Mouse (Mus musculus): ENCODE data around the gene Coro2a.
"Not testable (repeated sequence)": the region's sequence is repeated elsewhere in the genome, so short reads cannot be mapped to it uniquely, and the experiment has no call there.

Gene Coro2a

DNA sequence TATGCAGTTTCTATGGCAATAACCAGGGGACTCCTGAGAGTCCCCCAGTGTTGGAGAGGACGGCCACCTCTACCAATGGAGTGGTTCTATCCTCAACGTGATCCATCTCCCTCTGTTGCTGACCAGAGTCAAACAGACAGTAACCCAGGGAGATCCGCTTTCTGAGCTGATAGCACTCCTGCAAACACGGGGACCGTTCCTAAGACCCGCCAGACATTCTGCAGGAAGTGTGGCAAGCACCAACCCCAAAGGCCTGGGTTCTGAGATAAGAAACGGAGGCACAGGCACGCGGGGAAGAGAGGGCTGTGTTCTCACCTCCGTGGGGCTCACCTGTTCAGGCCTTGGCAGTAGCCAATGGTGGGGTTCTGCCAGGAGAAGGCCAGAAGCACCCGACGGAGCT lies 11.6 kb upstream of the Coro2a start:
- DNase-seq (ENCODE audit: inconsistent ontology term), result no peak

DNA sequence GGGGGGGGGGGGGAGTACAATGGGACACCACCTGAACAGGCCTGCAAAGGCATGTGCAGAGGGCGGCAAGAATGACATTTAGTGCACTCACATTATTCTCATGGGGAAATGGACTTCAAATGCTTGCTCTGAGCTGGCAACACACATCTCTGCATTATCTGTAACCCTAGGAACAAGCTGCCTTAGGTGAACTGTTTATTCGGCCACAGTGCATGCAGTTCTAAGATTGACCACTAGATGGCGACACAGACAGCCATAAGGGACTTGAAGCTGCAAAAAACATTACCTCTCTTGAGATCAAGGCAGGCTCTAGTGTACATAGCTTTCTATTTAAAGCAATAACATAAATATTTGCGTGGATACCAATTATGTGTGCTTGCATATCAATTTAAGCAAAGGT lies 9.2 kb upstream of the Coro2a start:
- peak; percentile 71 for DNase-seq (ENCODE audit: inconsistent ontology term)

DNA sequence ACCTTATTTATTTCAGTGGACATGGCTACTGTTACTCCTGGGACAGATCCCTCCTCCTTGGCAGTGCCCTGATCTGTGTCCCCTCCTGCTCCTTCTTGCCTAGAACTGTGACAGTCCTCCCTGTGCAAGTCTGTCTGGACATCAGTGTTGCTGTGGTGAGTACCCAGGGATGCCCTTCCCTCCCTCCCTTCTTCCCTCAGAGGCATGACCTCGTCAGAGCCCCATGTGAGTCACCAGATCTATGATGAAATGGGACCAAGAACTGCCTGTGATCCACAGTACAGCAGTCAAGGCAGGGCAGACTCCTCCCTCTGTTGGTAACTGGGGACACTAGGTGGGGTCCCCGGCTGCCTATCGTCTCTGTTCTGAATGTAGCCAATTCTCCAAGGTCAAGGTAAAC lies 5.6 kb upstream of the Coro2a start:
- DNase-seq (ENCODE audit: inconsistent ontology term), result peak; percentile 51

DNA sequence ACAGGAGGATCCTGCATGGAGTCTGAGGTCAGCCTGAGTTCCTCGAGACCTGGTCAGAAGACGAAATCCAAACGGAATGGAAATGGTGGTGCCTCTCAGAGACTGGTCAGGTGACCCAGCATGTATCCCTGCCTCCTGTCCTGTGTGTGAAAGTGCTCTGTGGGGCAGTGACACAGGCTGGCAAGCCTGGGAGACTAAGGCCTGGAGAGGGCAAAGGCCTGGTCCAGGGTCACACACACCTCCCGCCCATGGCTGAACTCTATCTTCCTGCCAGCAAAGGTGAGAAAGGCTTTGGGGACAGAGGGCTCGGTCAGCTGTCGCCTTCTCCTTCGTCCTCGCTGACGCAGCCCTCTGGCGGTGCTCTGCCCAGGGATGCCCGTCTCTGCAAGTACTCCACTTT lies 3.4 kb upstream of the Coro2a start:
- no peak for DNase-seq (ENCODE audit: inconsistent ontology term)

DNA sequence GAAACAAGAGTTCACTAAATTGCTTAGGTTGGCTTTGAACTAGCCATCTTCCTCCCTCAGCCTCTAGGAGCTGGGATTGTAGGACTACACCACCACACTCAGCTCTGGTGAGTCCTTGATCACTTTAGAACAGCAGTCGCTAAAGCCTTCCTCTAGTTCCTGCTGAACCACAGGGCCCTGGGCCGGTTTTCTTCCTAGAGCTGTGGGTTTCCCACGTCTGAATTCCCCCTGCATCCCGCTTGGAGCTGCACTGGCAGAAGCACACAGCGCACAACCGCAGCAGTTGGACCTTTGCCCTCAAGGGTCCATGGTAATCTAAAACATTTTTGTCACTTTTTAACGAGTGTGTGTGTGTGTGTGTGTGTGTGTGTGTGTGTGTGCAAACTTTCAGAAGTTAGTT lies 702 bp upstream of the Coro2a start:
- no peak for DNase-seq (ENCODE audit: inconsistent ontology term)

DNA sequence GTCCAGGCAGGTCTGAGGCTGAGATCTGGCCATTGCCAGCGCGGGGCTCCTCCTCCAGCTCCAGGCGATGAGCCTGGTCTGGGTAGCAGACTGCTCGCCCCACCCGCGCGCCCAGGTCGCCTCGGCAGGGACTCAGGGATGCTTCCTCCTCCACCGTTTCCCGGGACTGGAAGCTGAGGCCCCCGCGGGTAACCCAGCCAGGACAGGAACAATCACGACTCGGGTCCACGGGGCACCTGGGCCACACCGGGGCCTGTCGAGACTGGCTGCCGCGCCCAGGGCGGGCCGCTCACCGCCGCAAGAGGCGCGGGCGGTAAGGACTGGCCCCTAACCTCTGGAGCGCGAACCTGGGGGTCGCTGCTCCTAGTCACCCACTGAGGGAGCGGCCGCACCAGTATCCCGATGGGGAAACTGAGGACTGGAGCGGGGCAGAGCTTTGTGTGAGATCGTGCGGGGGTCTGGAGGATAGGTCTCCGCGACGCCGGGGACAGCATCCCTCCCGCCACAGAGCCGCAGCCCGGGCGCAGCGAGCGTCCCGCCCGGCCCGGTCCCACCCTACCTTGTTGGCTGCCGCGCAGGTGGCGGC lies 651 bp downstream of the Coro2a start:
- no peak for DNase-seq (ENCODE audit: inconsistent ontology term)

DNA sequence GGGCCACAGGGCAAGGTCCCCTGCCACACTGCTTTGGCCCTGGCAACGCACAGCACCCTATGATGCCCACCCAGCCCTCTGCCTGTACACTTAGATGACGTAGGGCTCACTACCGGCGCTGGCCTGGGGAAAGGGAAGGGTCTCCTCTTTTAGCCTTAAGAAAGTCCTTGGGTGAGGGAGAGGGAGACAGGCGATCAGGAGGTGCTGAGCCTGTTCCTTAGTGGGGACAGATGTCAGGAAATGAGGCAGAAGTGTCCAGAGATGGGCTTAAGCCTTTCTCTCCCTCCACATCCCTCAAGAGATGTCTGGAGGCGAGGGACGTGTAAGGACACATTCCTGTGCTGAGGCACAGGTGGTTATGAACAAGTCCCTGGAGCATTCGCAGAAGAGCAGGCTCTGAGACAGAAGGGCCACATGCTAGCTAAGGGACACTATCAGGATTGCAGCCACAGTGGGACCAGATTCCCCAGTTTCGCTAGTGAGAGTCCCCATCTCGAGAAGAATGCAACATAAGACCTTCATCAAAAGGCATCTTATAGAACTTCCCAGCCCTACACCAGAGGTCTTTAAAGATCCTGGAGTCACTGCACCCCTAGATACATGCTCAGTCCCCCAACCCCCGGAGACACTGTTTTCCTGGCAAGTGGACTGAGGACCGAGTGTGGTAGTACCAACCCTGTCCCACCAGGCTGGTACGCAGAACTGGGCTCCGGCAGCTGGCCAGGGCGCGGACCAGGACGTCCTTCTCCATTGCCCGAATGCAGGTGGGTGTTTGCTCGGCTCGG lies 1.3 kb downstream of the Coro2a start:
- no peak for DNase-seq (ENCODE audit: inconsistent ontology term)

DNA sequence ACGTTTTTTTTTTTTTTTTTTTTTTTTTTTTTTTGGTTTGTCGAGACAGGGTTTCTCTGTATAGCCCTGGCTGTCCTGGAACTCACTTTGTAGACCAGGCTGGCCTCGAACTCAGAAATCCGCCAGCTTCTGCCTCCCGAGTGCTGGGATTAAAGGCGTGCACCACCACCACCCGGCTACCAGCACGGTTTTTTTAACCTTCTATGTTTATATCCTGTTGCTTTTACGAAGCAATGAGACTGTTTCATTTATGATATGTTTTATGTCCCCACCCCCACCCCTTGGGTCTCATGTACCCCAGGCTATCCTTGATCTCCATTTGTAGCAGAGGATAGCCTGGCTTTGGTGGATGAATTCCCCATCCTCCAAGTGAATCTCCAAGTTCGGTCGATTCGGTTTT lies 2.4 kb downstream of the Coro2a start:
- not testable (repeated sequence) for DNase-seq (ENCODE audit: inconsistent ontology term)

DNA sequence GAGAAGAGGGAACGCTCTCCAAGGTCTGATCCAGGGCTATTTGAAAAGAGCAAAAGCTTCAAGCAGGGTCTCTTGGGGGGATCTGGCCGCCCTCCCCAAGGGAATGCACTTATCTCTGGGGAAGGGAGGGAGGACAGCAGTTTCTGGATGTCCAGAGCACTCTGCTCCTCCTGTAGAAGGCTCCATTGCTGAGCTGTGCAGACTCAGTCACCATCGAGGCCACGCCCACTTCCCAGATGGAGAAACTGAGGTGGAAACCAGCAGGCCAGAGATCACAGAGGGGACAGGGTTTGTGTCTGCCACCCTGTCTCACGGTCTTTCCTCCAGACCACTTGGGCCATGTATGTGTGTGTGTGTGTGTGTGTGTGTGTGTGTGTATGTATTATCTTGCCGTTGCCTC lies 3.0 kb downstream of the Coro2a start:
- DNase-seq (ENCODE audit: inconsistent ontology term), result no peak

DNA sequence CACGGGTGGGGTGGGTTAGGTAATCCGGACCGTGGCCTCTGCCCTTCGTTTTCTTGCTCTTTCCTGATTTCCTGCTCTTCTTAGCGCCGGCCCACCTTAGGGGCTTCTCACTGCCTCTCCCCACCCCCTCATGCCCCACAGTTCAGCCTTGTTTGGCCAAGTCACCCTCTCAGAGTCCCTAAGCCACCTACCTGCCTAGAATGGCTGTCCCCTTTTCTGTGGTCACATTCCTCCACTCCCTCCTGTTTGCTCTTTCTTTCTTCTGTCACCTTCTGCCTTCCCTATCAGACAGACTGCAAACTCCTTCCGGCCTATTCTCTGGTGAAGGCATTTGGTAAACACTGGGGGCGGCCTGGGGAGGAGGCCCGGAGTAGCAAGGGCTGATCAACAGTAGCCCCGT lies 3.9 kb downstream of the Coro2a start:
- no peak for DNase-seq (ENCODE audit: inconsistent ontology term)

DNA sequence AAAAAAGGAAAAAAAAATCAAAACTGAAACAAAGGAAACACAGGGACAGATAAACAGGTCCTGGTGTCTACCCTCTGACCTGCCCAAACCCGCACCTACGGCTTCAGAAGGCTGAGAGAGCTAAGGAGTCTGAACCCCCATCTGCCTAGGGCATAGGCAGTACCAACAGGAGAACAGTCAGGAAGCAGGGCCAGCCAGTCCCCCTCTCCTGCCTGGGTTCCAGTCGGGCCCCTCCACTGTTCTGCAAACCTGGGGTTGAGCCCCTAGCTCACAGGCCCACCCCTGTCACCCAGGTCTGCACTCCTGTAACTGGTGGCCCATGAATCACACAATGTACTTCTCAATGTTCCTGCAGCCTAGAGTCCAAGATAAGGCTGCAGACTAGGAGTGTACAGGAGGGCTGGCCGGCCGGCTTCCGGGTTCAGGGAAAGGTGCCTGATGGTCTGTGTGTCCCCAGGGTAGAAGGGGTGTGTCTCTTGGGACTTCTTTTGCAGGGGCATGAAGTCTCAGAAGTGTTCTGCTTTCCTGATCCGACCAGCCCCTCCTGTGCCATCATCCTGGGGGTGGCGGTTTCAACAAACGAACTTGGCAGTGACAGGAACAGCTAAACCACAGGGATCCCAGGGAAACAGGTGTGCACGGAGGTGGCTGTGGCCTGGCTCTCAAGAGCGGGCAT lies 4.6 kb downstream of the Coro2a start:
- DNase-seq (ENCODE audit: inconsistent ontology term), result no peak

DNA sequence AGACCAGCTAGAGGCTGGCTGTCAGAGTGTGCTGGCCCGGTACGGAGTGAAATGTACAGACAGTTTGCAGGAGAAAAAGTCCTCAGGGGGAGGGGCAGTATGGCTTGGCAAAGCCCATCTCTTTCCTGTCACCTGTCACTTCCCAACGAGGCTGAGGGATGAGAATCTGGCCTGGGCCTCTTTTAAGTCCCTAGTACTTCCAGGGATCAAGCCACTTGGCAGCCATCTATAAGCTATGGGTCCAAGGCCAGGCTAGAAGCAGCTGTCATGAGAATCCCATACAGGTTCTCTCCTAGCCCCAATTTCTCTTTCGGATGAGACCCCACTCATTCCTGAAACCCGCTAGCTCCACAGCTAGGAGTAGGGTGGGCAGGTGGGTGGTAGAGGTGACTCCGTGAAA lies 5.6 kb downstream of the Coro2a start:
- no peak for DNase-seq (ENCODE audit: inconsistent ontology term)

DNA sequence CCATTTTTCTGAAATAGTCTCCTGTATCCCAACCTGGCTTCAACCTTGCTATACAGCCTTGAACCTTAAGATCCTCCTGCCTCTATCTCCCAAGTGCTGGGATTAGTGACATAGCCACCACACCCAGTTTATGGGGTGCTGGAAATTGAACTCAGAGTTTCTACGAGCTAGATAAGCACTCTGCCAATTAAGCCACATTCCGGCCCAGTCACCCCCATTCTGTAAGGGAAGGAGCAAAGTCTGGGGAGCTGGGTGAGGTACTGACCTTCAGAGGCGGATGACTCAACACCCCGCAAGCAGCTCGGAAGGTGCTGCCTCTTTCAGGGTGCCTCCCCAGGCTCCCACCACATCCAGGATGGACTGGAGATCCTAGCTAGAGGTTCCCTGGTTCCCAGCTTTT lies 7.9 kb downstream of the Coro2a start:
- DNase-seq (ENCODE audit: inconsistent ontology term), result no peak

DNA sequence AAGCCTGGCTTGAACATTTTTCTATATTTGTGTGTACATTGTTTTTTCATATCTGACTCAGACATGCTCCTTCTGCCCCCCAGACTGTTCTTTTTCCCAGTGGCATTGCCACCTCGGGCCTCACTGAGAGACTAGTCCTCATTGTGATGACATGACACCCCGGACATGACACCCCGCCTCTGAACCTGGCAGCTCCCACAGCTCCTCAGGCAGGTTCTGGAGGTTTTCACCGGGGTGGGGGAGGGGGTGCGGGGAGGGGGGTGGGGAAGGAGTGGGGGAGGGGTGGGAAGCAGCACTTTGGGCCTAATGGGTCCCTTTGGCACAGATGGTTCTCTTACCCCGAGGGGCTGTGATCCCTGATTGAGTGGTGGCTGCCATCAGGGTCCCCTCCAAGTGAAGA lies 8.5 kb downstream of the Coro2a start:
- DNase-seq (ENCODE audit: inconsistent ontology term), result no peak

DNA sequence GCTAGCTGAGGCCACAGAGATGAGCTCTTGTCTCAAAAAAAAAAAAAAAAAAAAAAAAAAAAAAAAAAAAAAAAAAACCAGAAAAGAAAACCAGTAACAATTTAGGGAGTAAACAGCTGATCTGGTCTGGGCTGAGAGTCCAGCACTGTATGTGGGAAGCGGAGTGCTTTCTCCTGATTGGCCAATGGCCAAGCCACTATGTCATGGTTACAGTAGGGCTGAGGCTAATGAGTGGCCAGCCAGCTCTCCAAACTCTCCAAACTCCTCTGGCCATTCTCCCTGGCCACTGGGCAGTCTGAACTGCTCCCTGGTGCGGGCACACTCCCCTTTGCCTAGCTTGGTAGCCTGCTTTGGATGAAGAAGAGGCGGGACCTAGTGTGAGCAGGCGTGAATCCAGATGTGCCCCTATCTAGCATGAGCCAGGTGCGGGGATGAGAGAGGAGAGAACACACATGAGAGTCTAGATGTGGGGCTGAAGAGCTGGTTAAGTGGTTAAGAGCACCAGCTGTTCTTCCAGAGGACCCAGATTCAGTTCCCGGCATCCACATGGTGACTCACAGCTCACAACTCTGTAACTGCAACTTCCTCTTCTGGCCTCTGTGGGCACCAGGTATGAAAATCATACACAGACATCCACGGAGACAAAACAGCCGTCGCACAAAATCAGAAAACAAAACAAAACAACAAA lies 10.0 kb downstream of the Coro2a start:
- peak; percentile 60 for DNase-seq (ENCODE audit: inconsistent ontology term)

DNA sequence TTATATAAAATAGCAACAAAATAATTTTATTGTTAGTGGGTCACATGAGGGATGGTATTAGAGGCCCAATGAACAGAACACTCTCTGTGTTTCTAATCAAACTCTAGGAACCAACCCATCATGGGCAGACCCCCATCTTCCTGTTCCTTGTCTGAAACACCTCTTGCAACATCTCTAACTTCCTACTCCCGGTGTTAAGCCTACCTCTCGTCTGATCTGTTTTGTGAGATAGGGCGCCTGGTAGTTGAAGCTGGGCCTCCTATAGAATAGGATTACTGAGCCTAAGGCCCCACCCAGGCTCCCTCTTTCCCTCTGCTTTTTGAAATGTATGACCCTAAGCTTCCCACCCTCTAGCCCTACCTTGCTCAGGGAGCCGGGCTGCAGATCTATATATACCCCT lies 11.2 kb downstream of the Coro2a start:
- DNase-seq (ENCODE audit: inconsistent ontology term), result no peak

DNA sequence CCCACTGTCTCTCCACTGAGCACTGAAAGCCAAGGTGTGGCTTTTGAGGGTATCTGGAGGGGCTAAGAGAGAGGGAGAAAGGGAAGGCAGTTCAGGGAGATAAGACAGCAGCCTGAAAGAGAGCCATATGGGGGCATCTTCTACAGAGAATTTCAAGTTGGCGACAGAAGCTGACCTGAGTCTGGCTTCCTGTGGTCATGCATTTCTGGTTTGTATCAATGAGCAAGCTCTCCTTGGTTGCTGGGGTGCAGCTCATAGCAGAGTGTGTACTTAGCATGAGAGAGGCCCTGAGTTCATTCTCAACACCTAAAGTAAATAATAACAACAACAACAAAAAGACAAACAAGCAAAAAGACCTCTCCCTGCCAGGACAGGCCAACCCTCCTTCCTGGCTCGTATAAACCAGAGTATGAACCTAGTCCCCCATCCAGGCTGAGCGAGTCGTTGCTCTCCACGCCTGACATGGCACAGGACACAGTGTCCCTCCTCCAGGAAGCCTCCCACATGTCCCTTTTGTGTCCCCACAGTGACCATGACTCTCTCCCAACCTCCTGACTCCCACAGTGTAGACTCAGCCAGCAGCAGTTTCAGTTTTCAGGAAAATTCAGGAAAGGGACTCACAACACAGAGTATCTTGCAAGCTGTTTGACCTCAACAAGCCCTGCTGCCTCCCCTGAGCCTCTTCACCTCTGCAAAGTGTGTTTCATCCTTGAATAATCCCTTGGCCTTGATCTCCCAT lies 11.9 kb downstream of the Coro2a start:
- no peak for DNase-seq (ENCODE audit: inconsistent ontology term)

DNA sequence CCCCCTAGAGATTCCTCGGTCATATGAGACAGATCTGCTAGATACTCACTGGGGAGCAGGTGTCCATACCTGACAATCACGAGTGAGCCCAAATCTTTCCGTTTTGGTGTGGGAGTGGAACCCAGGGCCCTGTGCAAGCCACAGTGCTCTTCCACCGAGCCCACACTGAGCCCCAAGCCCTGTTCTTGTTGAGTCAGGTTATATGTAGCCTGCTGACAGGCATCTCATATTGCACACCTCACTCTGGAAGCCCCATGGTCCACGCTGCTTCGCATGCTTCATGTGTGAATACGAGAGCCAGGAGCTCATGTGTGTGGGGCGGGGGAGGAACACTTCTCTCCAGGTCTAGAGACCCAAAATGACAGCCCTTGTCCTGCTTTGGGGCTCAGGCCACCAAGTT lies 12.9 kb downstream of the Coro2a start:
- no peak for DNase-seq (ENCODE audit: inconsistent ontology term)

DNA sequence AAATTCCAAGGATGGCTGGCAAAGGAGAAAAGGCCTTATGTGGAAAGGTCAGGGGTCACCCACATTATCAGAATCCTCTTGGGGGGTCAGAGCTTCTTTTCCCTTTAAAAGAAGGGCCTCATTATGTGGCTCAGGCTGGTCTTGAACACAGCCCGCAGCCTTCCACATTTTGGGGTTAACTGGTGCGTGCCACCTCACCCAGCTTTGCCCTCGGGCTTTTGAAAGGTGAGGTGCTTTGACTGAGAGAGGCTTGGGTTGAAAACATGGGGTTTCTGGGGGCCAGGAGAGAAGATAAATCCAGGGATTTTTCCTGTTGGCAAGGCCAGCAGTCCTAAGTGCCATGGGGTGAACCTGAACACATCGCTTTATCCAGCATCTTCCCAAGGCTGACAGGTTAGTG lies 15.5 kb downstream of the Coro2a start:
- no peak for DNase-seq (ENCODE audit: inconsistent ontology term)

DNA sequence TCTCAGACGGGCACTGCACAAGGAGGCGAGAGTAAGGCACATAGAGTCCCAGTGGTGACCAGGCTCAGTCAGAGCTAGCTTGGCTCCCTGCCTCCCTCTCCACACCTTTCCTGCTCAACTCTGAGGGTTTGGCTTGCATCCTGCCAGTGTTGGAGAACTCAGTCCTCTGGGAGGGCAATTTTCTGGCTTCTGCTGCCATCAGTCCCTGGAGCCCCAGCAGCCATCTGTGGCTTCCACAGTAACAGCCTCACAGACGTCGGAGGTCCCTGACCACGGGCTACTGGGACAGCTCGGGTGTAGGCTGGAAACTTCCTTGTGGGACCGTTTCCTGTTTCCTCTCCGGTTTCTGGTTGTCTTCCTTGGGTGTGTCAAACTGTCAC lies 16.2 kb downstream of the Coro2a start:
- no peak for DNase-seq (ENCODE audit: inconsistent ontology term)

DNA sequence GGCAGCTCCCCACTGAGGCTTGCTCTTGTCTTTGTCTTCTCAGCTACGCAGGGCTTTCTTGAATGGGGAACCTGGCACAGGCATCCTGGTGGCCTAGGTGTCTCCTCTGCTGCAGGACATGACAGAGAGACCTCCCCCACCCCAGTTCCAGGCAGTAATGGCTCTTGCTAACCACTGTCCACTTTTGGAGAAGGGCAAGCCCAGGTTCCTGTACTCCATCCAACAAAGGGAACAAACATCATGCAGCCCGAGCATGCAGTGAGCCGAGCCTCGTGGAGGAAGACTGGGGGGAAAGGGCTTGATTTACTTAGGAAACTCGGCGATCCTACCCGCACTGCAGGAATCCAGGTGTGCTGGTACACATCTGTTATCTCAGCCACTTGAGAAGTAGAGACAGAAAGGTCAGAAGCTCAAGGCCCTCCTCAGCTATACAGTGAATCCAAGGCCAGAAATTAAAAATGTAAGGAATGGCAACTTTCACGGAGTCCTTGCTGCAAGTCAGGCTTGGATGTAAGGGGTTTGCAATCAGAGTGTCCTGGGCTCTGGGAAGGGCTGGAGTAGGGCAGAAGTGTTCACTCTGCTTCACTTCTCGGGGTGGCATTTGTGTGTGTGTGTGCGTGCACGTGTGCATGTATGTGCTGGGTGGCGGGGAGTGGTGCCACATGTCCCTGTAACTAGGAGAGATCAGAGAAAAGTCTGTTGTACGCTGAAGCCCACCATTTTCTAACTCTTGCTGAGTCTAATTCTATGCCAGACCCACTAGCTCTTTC lies 16.8 kb downstream of the Coro2a start:
- no peak for DNase-seq (ENCODE audit: inconsistent ontology term)

Measured in Muller cell, postnatal 12 days (primary cell).